Mouse (Mus musculus) MEL (cell line): Measurements from ENCODE around the gene Cmklr1.

Experiments used
- CHD2 ChIP-seq: IDR thresholded peaks from 2 replicates; pipeline ENCODE4 v1.6.1; 2011; ENCODE audit warnings: low read length, improper control_type of control experiment
- CTCF ChIP-seq, 3 experiments: IDR thresholded peaks in 2 of 3; conservative IDR thresholded peaks in 1 of 3; 2 replicates each; pipeline ENCODE4 v1.5.1; 2011 to 2012; ENCODE audit warnings: low read length in 3 of 3, low read depth in 2 of 3, mild to moderate bottlenecking in 2 of 3, improper control_type of control experiment in 1 of 3, inconsistent platforms in 1 of 3, mixed read lengths in 1 of 3, moderate library complexity in 1 of 3; ENCODE audit not compliant: control insufficient read depth in 1 of 3, insufficient read depth in 1 of 3, poor library complexity in 1 of 3, severe bottlenecking in 1 of 3
- EP300 ChIP-seq, 2 experiments: IDR thresholded peaks; 2 replicates each; pipeline ENCODE4 v1.6.1; 2011; ENCODE audit warnings: improper control_type of control experiment in 2 of 2, low read length in 2 of 2, low read depth in 1 of 2, mild to moderate bottlenecking in 1 of 2
- ETS1 ChIP-seq: IDR thresholded peaks from 2 replicates; pipeline ENCODE4 v1.6.1; 2012; ENCODE audit warnings: low read depth, mild to moderate bottlenecking, inconsistent platforms, low read length, improper control_type of control experiment, moderate library complexity
- GATA1 ChIP-seq: IDR thresholded peaks from 2 replicates; pipeline ENCODE4 v1.6.1; 2011; ENCODE audit warnings: low read depth, low read length, improper control_type of control experiment
- HCFC1 ChIP-seq: IDR thresholded peaks from 2 replicates; pipeline ENCODE4 v1.6.1; 2012; ENCODE audit warnings: low read depth, mild to moderate bottlenecking, inconsistent platforms, low read length, improper control_type of control experiment, moderate library complexity
- MAFK ChIP-seq: IDR thresholded peaks from 2 replicates; pipeline ENCODE4 v1.6.1; 2011; ENCODE audit warnings: low read depth, mild to moderate bottlenecking, low read length, improper control_type of control experiment, borderline replicate concordance
- MAX ChIP-seq: IDR thresholded peaks from 2 replicates; pipeline ENCODE4 v1.6.1; 2011; ENCODE audit warnings: low read length, improper control_type of control experiment
- MEF2A ChIP-seq: IDR thresholded peaks from 2 replicates; pipeline ENCODE4 v1.6.1; 2014; ENCODE audit warnings: low read depth, mild to moderate bottlenecking, inconsistent platforms, low read length, improper control_type of control experiment; ENCODE audit not compliant: poor library complexity, insufficient replicate concordance, severe bottlenecking; ENCODE audit errors: extremely low read depth
- NRF1 ChIP-seq: IDR thresholded peaks from 2 replicates; pipeline ENCODE4 v1.6.1; 2014; ENCODE audit warnings: low read depth, mild to moderate bottlenecking, inconsistent platforms, low read length, improper control_type of control experiment, moderate library complexity; ENCODE audit not compliant: poor library complexity, insufficient read depth, severe bottlenecking
- POLR2A ChIP-seq, 2 experiments: IDR thresholded peaks; 2 replicates each; pipeline ENCODE4 v1.6.1; 2011 to 2012; ENCODE audit warnings: low read length in 2 of 2, mild to moderate bottlenecking in 2 of 2, control low read depth in 1 of 2, improper control_type of control experiment in 1 of 2, low read depth in 1 of 2, moderate library complexity in 1 of 2; ENCODE audit not compliant: control insufficient read depth in 1 of 2, insufficient read depth in 1 of 2, poor library complexity in 1 of 2
- USF1 ChIP-seq: IDR thresholded peaks from 2 replicates; pipeline ENCODE4 v1.6.1; 2014; ENCODE audit warnings: low read depth, mild to moderate bottlenecking, inconsistent platforms, low read length, improper control_type of control experiment, moderate library complexity
- ZNF384 ChIP-seq: IDR thresholded peaks from 2 replicates; pipeline ENCODE4 v1.6.1; 2012; ENCODE audit warnings: low read depth, mild to moderate bottlenecking, inconsistent platforms, low read length, improper control_type of control experiment

DNA sequence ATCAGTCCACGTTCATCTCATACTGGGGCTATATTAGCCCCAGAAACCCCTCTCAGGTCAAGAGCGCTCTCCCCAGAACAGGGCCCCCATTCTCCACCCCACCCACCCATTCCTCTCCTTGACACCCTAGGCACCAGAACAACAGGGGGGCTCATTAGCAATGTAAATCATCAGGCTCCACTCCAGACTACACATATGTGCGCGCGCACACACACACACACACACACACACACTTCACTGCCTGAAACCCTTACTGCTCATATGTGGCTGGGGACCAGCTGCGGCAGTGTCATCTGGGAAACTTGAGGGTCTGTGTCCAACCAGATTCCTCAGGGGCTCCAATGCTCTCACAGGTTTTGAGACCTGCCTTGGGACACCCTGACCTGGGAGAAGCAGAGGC lies 71.8 kb downstream of the Cmklr1 start:
- TF ChIP-seq CTCF (IDR thresholded peaks at IDR 0.05 in 2 of 3, conservative IDR thresholded peaks at IDR 0.05 in 1 of 3; ENCODE audit: control insufficient read depth in 1 of 3, insufficient read depth in 1 of 3, low read depth in 2 of 3, low read length in 3 of 3, poor library complexity in 1 of 3, severe bottlenecking in 1 of 3) (no peak), HCFC1 (no peak), EP300 (IDR thresholded peaks at IDR 0.05; ENCODE audit: low read depth in 1 of 2, low read length in 2 of 2) (no peak), MAFK (no peak), POLR2A (IDR thresholded peaks at IDR 0.05; ENCODE audit: control insufficient read depth in 1 of 2, insufficient read depth in 1 of 2, low read depth in 1 of 2, low read length in 2 of 2, poor library complexity in 1 of 2) (no peak), USF1 (no peak), GATA1 (no peak), MEF2A (no peak), CHD2 (no peak), ETS1 (no peak), MAX (no peak), ZNF384 (no peak), NRF1 (no peak)
